10 mouse cellular contexts compared by ENCODE assay signal in the genomic region with DNA sequence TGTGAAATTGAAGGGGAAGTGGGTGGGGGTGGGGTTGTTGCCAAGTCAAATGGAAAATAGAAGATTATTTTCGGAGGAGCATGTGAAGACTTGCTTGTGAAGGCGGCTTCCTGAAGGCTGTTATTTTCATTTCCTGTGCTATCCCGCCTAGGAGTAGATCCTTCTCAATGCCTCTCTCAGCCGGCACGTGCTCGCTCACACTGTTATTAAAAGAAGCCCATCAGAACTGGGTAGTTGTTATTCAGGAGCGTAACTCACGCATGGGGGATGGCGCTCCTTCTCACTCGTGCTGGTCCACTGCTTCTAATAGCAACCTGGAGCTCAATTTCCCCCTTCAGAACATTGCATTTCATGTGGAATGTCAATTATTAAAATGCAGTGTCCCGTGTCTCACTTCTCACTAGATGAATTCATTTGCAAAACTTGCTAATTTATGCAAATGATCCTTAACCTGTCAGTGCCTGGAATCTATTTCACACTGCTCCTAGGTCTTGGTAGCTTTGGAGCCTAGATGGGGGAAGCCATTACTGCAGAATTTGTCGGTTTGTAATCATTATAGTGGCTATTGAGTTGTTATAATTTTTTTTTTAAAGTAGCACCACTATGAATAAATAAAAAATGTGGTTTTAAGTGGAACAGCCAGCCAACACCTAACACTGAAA.
A peak's percentile ranks its signal among the peaks of the same experiment; 100 is the strongest.
DNase-seq lines count a peak whose midpoint lies in the region; ATAC-seq lines count a peak whose summit lies in the region.
"Had no signal": no experiment of that assay in that cellular context is flagged by ENCODE, and none has a peak within 500 bp of the region (broad histone marks: within the 10 kb centered on the region; RNA-seq: fewer than 3 reads in every experiment).

No protein-coding gene starts in this region.

- H3K9me3 ChIP-seq in embryonic facial prominence, embryonic 13.5 days = no peaks in the 10 kb centered on the region
- H3K9me3 ChIP-seq in heart, embryonic 15.5 days (replicated peaks) = no peaks in the 10 kb centered on the region
- no peaks in the 10 kb centered on the region for H3K9me3 ChIP-seq in midbrain, embryonic 14.5 days (ENCODE audit: control insufficient read depth, low read length)

- intact Hi-C loops in left cerebral cortex, postnatal 14 days (cut with DNase I) = no loop called here

- WGBS in embryonic facial prominence, embryonic 13.5 days = 39% methylated on average over 12 of the region's 12 CpGs
- 33% methylated on average over 12 of the region's 12 CpGs for WGBS in heart, embryonic 15.5 days
- 18% methylated on average over 12 of the region's 12 CpGs for WGBS in midbrain, embryonic 14.5 days

- H3K36me3 ChIP-seq in embryonic facial prominence, embryonic 13.5 days = no peaks in the 10 kb centered on the region
- no peaks in the 10 kb centered on the region for H3K36me3 ChIP-seq in heart, embryonic 15.5 days
- no peaks in the 10 kb centered on the region for H3K36me3 ChIP-seq in midbrain, embryonic 14.5 days (ENCODE audit: control insufficient read depth, insufficient read depth, low read length)

- H3K4me1 ChIP-seq in embryonic facial prominence, embryonic 13.5 days = no peaks in the 10 kb centered on the region; the same call in 1 of the 2 replicates
- H3K4me1 ChIP-seq in heart, embryonic 15.5 days (replicated peaks) = 0 out of 2 replicates have a peak, but pooled peaks cover 4% of the 10 kb centered on the region
- peaks cover 23% of the 10 kb centered on the region for H3K4me1 ChIP-seq in midbrain, embryonic 14.5 days (ENCODE audit: control insufficient read depth, insufficient read depth, low read length)

- H3K9ac ChIP-seq in embryonic facial prominence, embryonic 13.5 days = no peak overlapping the region
- H3K9ac ChIP-seq in heart, embryonic 15.5 days = no peak overlapping the region
- H3K9ac ChIP-seq in midbrain, embryonic 14.5 days (replicated peaks; ENCODE audit: low read length) = no peak overlapping the region

- H3K4me2 ChIP-seq in embryonic facial prominence, embryonic 13.5 days = 0 out of 2 replicates have a peak overlapping the region, but pooled peaks have one; percentile 3
- H3K4me2 ChIP-seq in heart, embryonic 15.5 days = peak overlapping the region; percentile 16; the same call in 1 of the 2 replicates
- H3K4me2 ChIP-seq in midbrain, embryonic 14.5 days (ENCODE audit: low read length) = peak overlapping the region; percentile 44

- ATAC-seq in embryonic facial prominence, embryonic 13.5 days (ENCODE audit: insufficient number of reproducible peaks, insufficient read depth, low FRiP score, low TSS enrichment, low read depth) = no peak
- no peak; the same call in 1 of the 2 replicates for ATAC-seq in heart, embryonic 15.5 days (replicated peaks; ENCODE audit: insufficient number of reproducible peaks, insufficient read depth, low FRiP score, low read depth)
- peak; percentile 72 for ATAC-seq in midbrain, embryonic 14.5 days (ENCODE audit: low FRiP score, low TSS enrichment)

- no peaks in the 10 kb centered on the region for H3K27me3 ChIP-seq in embryonic facial prominence, embryonic 13.5 days
- no peaks in the 10 kb centered on the region for H3K27me3 ChIP-seq in heart, embryonic 15.5 days
- H3K27me3 ChIP-seq in midbrain, embryonic 14.5 days (ENCODE audit: control insufficient read depth, insufficient read depth, low read length) = no peaks in the 10 kb centered on the region

- 0 out of 2 replicates have a peak overlapping the region, but pooled peaks have one; percentile 28 for H3K27ac ChIP-seq in embryonic facial prominence, embryonic 13.5 days
- H3K27ac ChIP-seq in heart, embryonic 15.5 days = no peak overlapping the region
- peak overlapping the region; percentile 63 for H3K27ac ChIP-seq in midbrain, embryonic 14.5 days (replicated peaks; ENCODE audit: low read depth, low read length)

- DNase-seq in left cerebral cortex, postnatal 14 days (ENCODE audit: low spot score in 2 of 2) = peak; percentile 34 to 52
- no peak for DNase-seq in left cerebral cortex, adult 8-10 months (ENCODE audit: low spot score in 2 of 2)
- peak; percentile 82 for DNase-seq in midbrain, embryonic 14.5 days
- DNase-seq in ovary, adult 18-20 months (ENCODE audit: low spot score) = no peak
- no peak for DNase-seq in urinary bladder, postnatal 36 days (ENCODE audit: low spot score in 2 of 2)
- no peak for DNase-seq in thymus, postnatal 4 days
- DNase-seq: cerebellum, adult 9-11 months; lung, adult 2 months had no signal

- H3K4me3 ChIP-seq in embryonic facial prominence, embryonic 13.5 days = no peak overlapping the region
- H3K4me3 ChIP-seq in heart, embryonic 15.5 days = no peak overlapping the region
- H3K4me3 ChIP-seq in midbrain, embryonic 14.5 days (replicated peaks; ENCODE audit: low read depth, low read length) = 0 out of 2 replicates have a peak overlapping the region, but pooled peaks have one; percentile 5

Comparison
In these comparisons a context has a peak if more than half of its experiments do, and no peak if none do; other contexts are left out.
1. DNase-seq: peak in left cerebral cortex, postnatal 14 days (2 of 2) and midbrain, embryonic 14.5 days (single experiment); none in left cerebral cortex, adult 8-10 months (0 of 2), ovary, adult 18-20 months (single experiment), urinary bladder, postnatal 36 days (0 of 2) and thymus, postnatal 4 days (single experiment).
2. Peak in every context shown above with its lines, with median percentiles within 50 percentile points of each other: H3K4me2 ChIP-seq.